Mouse (Mus musculus): Measurements from ENCODE around the gene Gm38394. TPM values are rescaled to one million over a fixed set of nuclear protein-coding genes. Genes with fewer than 3 reads are reported as not detected.
A peak's percentile ranks its signal among the peaks of the same experiment; 100 is the strongest.

Gene Gm38394
- polyA plus RNA-seq, 1 experiment from 2014 or later, result 5.4 TPM

- no peak overlapping the region for H3K27ac ChIP-seq (ENCODE audit: low read length)
- no peaks in the 10 kb centered on the region for H3K4me1 ChIP-seq (replicated peaks; ENCODE audit: control insufficient read depth, insufficient read depth, low read length)
- peaks cover 14% of the 10 kb centered on the region for H3K36me3 ChIP-seq (ENCODE audit: control insufficient read depth, insufficient read depth, low read length)
- ATAC-seq (ENCODE audit: low read depth), result no peak
- no peaks in the 10 kb centered on the region for H3K27me3 ChIP-seq (ENCODE audit: control insufficient read depth, insufficient read depth, low read depth, low read length)
- no peak overlapping the region for H3K4me3 ChIP-seq (ENCODE audit: low read length)
- H3K4me2 ChIP-seq (ENCODE audit: low read depth, low read length), result no peak overlapping the region
- no peaks in the 10 kb centered on the region for H3K9me3 ChIP-seq (ENCODE audit: control insufficient read depth, low read length)
- H3K9ac ChIP-seq (ENCODE audit: low read length), result no peak overlapping the region
- WGBS, result 89% methylated on average over 7 of the region's 7 CpGs
Observed at GRCm38 (mm10) chr1:133650288-133651055, 10.6 kb downstream of the Gm38394 start.

DNA sequence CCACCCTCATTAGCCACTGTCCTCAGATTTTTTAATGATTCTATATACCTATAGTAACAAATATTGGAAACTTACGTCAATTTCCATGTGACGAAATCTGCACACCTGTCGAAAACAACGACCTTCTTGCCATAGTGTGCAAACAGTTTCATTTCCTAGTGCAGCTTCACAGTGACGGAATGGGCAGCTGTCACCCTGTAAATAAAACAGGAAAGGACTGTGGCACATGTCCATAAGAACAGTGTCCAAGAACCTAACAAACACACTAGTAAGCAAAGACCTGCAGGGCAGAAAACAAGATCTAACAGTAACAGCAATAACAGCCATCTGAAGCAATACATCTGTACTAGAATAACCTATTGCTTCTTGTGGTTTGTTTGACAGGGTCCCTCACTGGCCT, 15.5 kb downstream of the Gm38394 start:
- ATAC-seq (ENCODE audit: low read depth), result no peak
- H3K4me3 ChIP-seq (ENCODE audit: low read length), result no peak overlapping the region
- no peaks in the 10 kb centered on the region for H3K4me1 ChIP-seq (replicated peaks; ENCODE audit: control insufficient read depth, insufficient read depth, low read length)
- H3K27ac ChIP-seq (ENCODE audit: low read length), result no peak overlapping the region
- WGBS, result 90% methylated on average over 5 of the region's 5 CpGs
- no peaks in the 10 kb centered on the region for H3K9me3 ChIP-seq (ENCODE audit: control insufficient read depth, low read length)
- H3K9ac ChIP-seq (ENCODE audit: low read length), result no peak overlapping the region
- H3K27me3 ChIP-seq (ENCODE audit: control insufficient read depth, insufficient read depth, low read depth, low read length), result no peaks in the 10 kb centered on the region
- H3K4me2 ChIP-seq (ENCODE audit: low read depth, low read length), result no peak overlapping the region
- H3K36me3 ChIP-seq (ENCODE audit: control insufficient read depth, insufficient read depth, low read length), result peaks cover 42% of the 10 kb centered on the region

DNA sequence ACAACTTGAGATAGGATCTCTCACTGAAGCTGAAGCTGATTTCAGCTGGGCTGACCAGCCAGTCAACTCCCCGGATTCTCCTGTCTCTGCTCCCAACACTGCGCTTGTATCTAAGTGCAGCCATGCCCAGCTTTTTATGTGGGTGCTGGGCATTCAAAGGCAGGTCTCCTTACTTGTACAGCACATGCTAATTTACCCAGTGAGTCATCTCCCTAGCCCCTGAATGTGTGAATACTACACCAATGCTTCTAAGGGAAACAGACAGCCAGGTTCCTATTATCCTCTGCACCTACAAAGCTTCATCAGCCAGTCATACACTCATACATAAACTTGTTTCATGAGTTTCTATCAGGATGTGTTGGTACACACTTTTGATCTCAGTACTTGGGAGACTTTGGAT, 20.0 kb downstream of the Gm38394 start:
- H3K9me3 ChIP-seq (ENCODE audit: control insufficient read depth, low read length), result no peaks in the 10 kb centered on the region
- no peak overlapping the region for H3K4me2 ChIP-seq (ENCODE audit: low read depth, low read length)
- WGBS, result 93% methylated on average over 2 of the region's 2 CpGs
- no peaks in the 10 kb centered on the region for H3K27me3 ChIP-seq (ENCODE audit: control insufficient read depth, insufficient read depth, low read depth, low read length)
- no peak overlapping the region for H3K27ac ChIP-seq (ENCODE audit: low read length)
- H3K36me3 ChIP-seq (ENCODE audit: control insufficient read depth, insufficient read depth, low read length), result peaks cover 66% of the 10 kb centered on the region
- H3K9ac ChIP-seq (ENCODE audit: low read length), result no peak overlapping the region
- ATAC-seq (ENCODE audit: low read depth), result no peak
- H3K4me1 ChIP-seq (replicated peaks; ENCODE audit: control insufficient read depth, insufficient read depth, low read length), result peaks cover 2% of the 10 kb centered on the region; the same call in 1 of the 2 replicates
- H3K4me3 ChIP-seq (ENCODE audit: low read length), result no peak overlapping the region

DNA sequence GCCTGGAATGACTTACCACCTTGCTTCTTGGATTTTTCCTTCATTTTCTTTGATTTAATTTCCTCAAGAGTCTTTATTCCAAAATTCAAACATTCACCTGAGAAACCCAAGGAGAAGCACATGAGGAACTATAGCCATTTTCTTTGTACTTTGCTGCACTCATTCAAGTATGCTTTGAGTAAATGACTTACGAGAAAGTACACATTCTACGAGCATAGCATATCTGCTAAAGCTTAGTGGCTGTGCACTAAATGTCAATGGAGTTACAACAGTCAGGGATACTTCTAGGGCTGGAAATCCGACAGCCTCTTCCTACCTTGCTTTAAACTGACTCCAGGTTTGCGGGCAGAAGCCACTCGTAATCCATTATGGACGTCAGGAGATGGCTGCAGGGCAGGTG, 22.6 kb downstream of the Gm38394 start:
- 63% methylated on average over 6 of the region's 6 CpGs for WGBS

DNA sequence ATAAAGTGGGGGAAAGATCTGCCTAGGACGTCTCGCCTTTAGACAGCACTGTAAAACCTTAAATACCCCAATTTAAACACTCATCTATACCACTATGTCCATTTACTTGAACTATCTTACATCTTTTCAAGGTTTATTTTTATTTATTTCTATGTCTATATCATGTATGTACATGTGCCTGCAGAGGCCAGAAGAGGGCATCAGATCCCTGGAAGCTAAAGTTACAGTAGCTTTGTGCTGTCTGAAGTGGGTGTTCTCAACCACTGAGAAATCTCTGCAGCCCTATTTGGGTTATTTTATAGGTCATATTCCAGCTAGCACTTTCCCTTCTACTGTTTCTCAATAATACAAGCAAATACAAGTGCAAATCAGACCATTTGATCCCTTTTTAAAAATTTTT, 28.9 kb downstream of the Gm38394 start:
- Histone ChIP-seq H3K9me3 (ENCODE audit: control insufficient read depth, low read length) (no peaks in the 10 kb centered on the region), H3K4me2 (ENCODE audit: low read depth, low read length) (no peak overlapping the region), H3K9ac (ENCODE audit: low read length) (no peak overlapping the region), H3K4me1 (replicated peaks; ENCODE audit: control insufficient read depth, insufficient read depth, low read length) (peaks cover 1% of the 10 kb centered on the region; the same call in 1 of the 2 replicates), H3K27ac (ENCODE audit: low read length) (no peak overlapping the region), H3K27me3 (ENCODE audit: control insufficient read depth, insufficient read depth, low read depth, low read length) (no peaks in the 10 kb centered on the region), H3K36me3 (ENCODE audit: control insufficient read depth, insufficient read depth, low read length) (peaks cover 66% of the 10 kb centered on the region), H3K4me3 (ENCODE audit: low read length) (no peak overlapping the region)
- ATAC-seq (ENCODE audit: low read depth), result no peak
- 88% methylated on average over 2 of the region's 2 CpGs for WGBS

More for the DNA sequence above, 22.6 kb downstream of the Gm38394 start:
- no peaks in the 10 kb centered on the region for H3K9me3 ChIP-seq (ENCODE audit: control insufficient read depth, low read length)
- H3K4me1 ChIP-seq (replicated peaks; ENCODE audit: control insufficient read depth, insufficient read depth, low read length), result peaks cover 2% of the 10 kb centered on the region; the same call in 1 of the 2 replicates
- no peak overlapping the region for H3K4me3 ChIP-seq (ENCODE audit: low read length)
- 0 out of 2 replicates have a peak overlapping the region, but pooled peaks have one; percentile 36 for H3K27ac ChIP-seq (ENCODE audit: low read length)
- H3K9ac ChIP-seq (ENCODE audit: low read length), result no peak overlapping the region
- H3K4me2 ChIP-seq (ENCODE audit: low read depth, low read length), result no peak overlapping the region
- ATAC-seq (ENCODE audit: low read depth), result peak; percentile 36; the same call in 1 of the 2 replicates
- H3K36me3 ChIP-seq (ENCODE audit: control insufficient read depth, insufficient read depth, low read length), result peaks cover 62% of the 10 kb centered on the region
- H3K27me3 ChIP-seq (ENCODE audit: control insufficient read depth, insufficient read depth, low read depth, low read length), result no peaks in the 10 kb centered on the region

- Histone ChIP-seq H3K27ac (ENCODE audit: low read length) (no peak overlapping the region), H3K4me3 (ENCODE audit: low read length) (no peak overlapping the region), H3K4me1 (replicated peaks; ENCODE audit: control insufficient read depth, insufficient read depth, low read length) (no peaks in the 10 kb centered on the region; the same call in 1 of the 2 replicates), H3K36me3 (ENCODE audit: control insufficient read depth, insufficient read depth, low read length) (peaks cover 53% of the 10 kb centered on the region), H3K9ac (ENCODE audit: low read length) (no peak overlapping the region), H3K27me3 (ENCODE audit: control insufficient read depth, insufficient read depth, low read depth, low read length) (no peaks in the 10 kb centered on the region), H3K4me2 (ENCODE audit: low read depth, low read length) (no peak overlapping the region), H3K9me3 (ENCODE audit: control insufficient read depth, low read length) (no peaks in the 10 kb centered on the region)
- 77% methylated on average over 2 of the region's 2 CpGs for WGBS
- no peak for ATAC-seq (ENCODE audit: low read depth)
Observed at GRCm38 (mm10) chr1:133625052-133625451, 36.1 kb downstream of the Gm38394 start.

DNA sequence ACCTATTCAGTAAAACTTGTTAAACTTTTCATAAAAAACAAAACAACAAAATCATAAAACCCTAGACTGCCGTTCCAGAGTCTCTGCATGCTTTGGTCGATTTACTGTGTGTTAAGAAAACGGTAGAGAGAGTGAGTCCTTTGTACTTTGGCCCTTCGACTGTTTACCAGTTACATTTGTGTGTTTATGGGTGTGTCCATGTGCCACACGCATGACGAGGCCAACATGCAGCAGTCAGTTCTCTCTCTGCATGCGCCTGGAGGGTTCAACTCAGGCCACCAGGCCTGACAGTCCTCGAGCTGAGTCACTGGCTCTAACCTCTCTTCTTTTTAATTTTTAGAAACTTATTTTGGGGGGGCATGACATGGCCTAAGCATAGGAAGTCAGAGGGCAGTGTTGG, 42.8 kb downstream of the Gm38394 start:
- Histone ChIP-seq H3K27me3 (ENCODE audit: control insufficient read depth, insufficient read depth, low read depth, low read length) (no peaks in the 10 kb centered on the region), H3K4me1 (replicated peaks; ENCODE audit: control insufficient read depth, insufficient read depth, low read length) (no peaks in the 10 kb centered on the region), H3K27ac (ENCODE audit: low read length) (no peak overlapping the region), H3K9ac (ENCODE audit: low read length) (no peak overlapping the region), H3K4me2 (ENCODE audit: low read depth, low read length) (no peak overlapping the region), H3K9me3 (ENCODE audit: control insufficient read depth, low read length) (no peaks in the 10 kb centered on the region), H3K36me3 (ENCODE audit: control insufficient read depth, insufficient read depth, low read length) (peaks cover 31% of the 10 kb centered on the region), H3K4me3 (ENCODE audit: low read length) (no peak overlapping the region)
- no peak for ATAC-seq (ENCODE audit: low read depth)
- WGBS, result 68% methylated on average over 8 of the region's 8 CpGs

DNA sequence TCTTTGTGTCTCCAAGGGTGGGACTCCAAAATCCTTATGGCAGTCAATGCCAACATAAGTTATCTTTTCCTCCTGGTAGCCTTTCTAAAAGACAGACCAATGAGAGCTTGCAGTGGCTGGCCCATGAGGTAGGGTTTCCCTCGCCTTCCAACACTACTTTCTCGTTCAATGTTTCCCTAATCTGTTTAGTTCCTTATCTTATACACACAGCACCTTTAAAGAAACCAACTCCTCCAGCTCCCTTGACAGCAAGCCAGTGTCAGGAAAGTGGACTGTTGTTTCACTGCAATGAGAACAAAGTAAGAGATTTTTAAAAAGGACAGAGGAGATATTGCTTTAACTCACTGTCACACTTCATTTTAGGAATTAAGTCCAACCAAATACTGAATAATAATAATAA, 43.2 kb downstream of the Gm38394 start:
- Histone ChIP-seq H3K36me3 (ENCODE audit: control insufficient read depth, insufficient read depth, low read length) (peaks cover 28% of the 10 kb centered on the region), H3K27me3 (ENCODE audit: control insufficient read depth, insufficient read depth, low read depth, low read length) (no peaks in the 10 kb centered on the region), H3K9me3 (ENCODE audit: control insufficient read depth, low read length) (no peaks in the 10 kb centered on the region), H3K4me1 (replicated peaks; ENCODE audit: control insufficient read depth, insufficient read depth, low read length) (no peaks in the 10 kb centered on the region), H3K4me2 (ENCODE audit: low read depth, low read length) (no peak overlapping the region), H3K27ac (ENCODE audit: low read length) (no peak overlapping the region), H3K4me3 (ENCODE audit: low read length) (no peak overlapping the region), H3K9ac (ENCODE audit: low read length) (no peak overlapping the region)
- ATAC-seq (ENCODE audit: low read depth), result no peak
- WGBS, result 24% methylated on average over 2 of the region's 2 CpGs

DNA sequence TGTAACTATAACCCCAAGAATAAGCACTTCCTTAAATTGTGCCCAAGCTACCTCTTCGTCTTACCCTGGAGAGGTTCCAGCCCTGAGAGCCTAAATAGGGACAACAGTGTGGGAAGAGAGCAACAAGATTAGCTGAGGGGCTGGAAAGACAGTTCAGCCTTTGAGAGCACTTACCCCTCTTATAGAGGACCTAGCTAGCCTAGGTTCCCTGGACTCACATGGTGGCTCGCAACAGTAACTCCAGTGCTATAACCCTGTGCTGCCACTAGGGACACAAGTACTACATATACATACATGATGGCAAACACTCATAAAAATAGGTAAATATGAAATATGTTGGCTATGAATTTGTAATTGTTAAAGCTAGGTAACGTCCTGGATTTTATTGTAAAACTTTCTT, 47.3 kb downstream of the Gm38394 start:
- H3K27me3 ChIP-seq (ENCODE audit: control insufficient read depth, insufficient read depth, low read depth, low read length), result no peaks in the 10 kb centered on the region
- H3K9ac ChIP-seq (ENCODE audit: low read length), result no peak overlapping the region
- no peak overlapping the region for H3K27ac ChIP-seq (ENCODE audit: low read length)
- ATAC-seq (ENCODE audit: low read depth), result no peak
- H3K4me2 ChIP-seq (ENCODE audit: low read depth, low read length), result no peak overlapping the region
- H3K36me3 ChIP-seq (ENCODE audit: control insufficient read depth, insufficient read depth, low read length), result peaks cover 8% of the 10 kb centered on the region; the same call in 1 of the 2 replicates
- no peak overlapping the region for H3K4me3 ChIP-seq (ENCODE audit: low read length)
- no peaks in the 10 kb centered on the region for H3K9me3 ChIP-seq (ENCODE audit: control insufficient read depth, low read length)
- 75% methylated on average over 3 of the region's 3 CpGs for WGBS
- H3K4me1 ChIP-seq (replicated peaks; ENCODE audit: control insufficient read depth, insufficient read depth, low read length), result 0 out of 2 replicates have a peak, but pooled peaks cover 2% of the 10 kb centered on the region
